Mouse (Mus musculus) erythroblast, adult 5-6 weeks (primary cell): ENCODE measurements around the gene Hs6st3. TPM values are rescaled to one million over a fixed set of nuclear protein-coding genes. Genes with fewer than 3 reads are reported as not detected.

Experiments used
- ATAC-seq: replicated peaks from 2 replicates; pipeline ENCODE4 v1.8.0; 2016; ENCODE audit warnings: moderate number of reproducible peaks, mild to moderate bottlenecking, moderate TSS enrichment, inconsistent platforms; ENCODE audit not compliant: poor library complexity, low FRiP score, severe bottlenecking
- total RNA-seq, 2 experiments: library from RNA; stranded (forward) in 1 of 2; stranded (reverse) in 1 of 2; fragments of 150-400 nt in 1 of 2; fragments of 200-764, 138-1000 nt in 1 of 2; gene quantifications; 2 replicates each; pipeline versions ENCODE4 v1.2.3 to v1.2.4; 2015 to 2017; ENCODE audit warnings: low replicate concordance in 2 of 2

Hs6st3 gene
- total RNA-seq, 2 experiments from 2014 or later: not detected

DNA sequence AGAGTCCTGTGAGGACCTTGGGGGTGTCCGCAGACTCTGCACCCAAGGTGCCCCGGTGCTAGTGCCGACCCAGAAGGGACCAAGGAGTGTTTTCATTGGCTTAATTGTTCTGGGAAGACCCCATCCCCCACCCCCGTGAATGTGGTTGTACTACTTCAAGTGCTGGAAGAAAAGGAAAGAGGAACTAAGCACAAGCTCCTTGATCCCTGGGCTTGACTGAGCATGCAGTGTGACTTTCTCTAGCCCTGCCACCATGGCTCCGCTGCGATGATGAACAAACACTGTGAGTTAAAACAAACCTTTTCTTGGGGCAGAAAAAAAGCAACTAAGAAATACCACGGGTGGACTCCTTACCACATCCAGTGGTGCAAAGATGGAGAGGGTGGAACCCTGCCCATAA lies 623.2 kb downstream of the Hs6st3 start:
- no peak for ATAC-seq

DNA sequence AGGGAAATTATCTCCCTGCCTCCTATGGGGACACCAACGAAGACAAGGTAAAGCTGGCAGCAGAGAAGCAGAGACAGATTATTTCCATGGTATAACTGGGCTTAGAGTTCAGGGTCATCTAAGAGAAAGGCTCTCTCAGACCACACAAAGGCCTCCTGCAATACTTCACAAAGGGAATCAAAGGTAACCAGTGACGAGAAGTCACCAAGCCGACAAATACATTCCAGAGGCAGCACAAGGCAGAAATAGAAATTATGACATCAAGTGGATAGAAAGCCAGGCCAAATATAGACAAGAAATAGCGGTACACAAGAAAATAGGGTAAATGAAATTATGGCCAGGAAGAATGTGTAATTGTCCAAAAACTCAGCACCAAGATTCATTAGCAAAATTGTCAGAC lies 633.9 kb downstream of the Hs6st3 start:
- ATAC-seq: no peak

DNA sequence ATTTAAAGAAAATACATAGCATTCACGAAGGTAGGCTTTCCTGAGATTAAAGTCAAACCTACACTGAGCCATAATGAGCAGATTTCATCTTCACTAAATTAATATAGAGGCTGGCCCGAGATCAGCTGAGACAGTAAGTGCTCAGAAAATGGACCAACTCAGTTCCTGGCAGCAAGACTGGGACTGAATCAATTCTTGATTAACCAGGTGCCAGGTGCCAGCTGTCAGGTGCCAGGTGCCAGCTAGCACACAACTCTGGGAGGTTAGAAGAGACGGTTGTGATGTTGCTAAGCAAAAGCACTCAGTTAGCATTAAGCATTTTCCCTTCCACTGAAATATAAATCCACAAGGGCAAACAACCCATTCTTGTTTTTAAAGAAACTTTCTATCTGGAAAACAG lies 638.1 kb downstream of the Hs6st3 start:
- no peak for ATAC-seq

DNA sequence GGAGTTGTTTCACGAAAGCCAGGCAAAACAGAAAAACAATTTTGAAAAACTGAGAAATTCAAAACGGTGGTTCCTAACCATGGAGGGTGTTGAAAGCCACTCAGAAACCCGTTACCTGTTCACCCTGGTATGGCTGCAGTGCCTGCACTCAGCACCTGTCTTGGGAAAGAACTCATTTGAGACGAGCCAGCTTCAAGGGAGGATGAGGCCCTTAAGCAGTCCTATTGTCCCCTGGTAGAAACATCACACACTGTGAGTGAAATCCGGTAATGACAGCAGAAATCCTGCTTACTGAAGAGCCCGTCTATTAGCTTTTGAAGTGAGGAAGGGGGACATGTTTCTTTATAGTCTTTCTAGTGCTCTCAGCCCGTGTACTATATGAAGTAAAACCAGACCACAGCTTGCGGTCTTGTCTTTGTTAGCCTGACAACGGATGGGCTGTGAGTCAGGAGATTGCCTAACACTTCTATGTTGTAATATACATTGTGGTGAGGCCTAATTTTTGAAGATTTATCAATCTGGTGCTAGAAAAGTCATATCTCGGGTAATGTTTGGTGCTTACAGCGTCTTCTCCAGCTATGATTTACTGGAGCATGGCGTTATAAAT lies 641.9 kb downstream of the Hs6st3 start:
- ATAC-seq: no peak

DNA sequence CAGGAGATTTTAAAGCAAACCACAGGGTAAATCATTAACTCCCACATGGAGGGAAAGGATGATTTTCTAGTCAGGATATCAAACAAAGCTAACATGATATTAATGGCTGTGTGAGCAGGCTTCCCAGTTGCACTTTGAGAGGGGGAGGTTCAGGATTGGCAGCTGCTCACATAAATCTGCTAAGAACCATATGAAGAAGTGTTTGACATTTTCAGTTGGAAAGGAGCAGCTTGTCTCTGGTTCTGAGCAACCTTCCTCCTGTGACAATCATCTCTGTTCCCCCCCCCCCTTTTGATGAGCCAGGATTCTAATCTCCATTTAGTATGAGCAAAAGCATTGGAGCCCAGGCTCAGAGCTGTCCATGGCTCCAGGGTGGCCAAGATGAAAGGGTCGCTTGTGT lies 643.0 kb downstream of the Hs6st3 start:
- ATAC-seq: no peak

DNA sequence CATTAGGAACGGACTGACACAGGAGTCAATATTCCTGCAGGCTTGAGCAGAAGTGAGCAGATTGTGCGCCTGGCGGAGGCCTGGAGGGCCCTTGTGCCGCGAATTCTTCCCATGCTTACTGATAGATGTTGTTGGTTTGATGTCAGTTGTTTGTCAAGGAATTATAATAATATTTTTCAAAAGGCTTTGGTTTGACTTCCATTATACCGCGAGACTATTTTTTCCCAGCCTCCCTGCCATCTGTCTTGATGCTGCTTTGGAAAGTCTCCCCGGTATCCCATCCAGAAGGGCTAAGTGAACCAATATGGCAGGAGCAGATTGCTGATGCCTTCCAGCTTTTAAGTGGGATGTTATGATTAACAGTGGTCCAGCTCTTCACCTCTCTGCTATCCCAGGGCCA lies 651.3 kb downstream of the Hs6st3 start:
- ATAC-seq: no peak

DNA sequence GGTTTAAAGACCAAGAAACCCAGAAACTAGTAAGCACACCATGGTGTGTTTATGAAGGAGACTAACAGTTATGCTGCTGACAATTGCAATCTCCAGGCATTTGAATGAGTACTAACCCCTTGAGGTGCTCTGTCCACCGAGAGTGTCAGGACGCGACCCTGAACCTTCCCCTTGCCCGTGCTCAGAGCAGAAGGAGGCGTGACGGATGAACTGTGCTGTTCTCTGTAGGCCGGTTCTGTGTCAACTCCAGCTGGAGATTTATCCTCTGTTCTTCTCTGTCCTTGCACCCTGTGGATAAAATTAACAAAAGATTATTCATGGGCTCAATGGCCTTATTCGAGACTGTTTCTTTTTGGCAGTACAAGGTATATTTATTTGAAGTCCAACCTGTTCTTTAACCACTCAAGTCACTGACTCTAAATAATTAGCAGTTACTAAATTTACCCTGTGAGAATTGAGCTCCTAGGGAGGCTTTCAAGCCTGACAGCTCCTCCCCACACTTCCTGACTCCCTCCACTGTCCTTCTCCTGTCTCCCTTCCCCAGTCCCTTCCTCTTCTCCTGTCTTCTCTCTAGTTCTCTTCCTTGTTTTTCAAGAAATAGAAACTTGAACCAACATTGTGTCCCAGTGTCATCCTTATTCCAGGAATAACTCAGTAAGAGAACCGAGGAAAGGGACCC lies 659.2 kb downstream of the Hs6st3 start:
- no peak for ATAC-seq

DNA sequence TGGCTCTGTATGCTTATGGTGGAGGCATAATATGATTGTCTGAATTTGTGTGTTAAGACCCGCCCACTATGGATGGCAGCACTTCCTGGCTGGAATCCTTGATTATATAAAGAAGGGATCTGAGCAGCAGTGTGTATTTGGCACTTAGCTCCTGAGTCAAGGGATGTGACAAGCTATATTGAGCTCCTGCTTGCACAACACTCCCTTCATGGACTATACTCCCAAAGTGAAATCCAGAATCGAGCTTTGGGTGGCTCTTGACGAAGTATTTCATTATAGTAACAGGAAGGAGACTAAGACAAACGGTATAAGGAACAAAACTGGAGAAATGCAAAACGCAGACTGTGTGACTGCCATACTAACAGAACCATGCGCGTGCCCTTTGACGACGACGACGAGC lies 660.4 kb downstream of the Hs6st3 start:
- no peak for ATAC-seq

DNA sequence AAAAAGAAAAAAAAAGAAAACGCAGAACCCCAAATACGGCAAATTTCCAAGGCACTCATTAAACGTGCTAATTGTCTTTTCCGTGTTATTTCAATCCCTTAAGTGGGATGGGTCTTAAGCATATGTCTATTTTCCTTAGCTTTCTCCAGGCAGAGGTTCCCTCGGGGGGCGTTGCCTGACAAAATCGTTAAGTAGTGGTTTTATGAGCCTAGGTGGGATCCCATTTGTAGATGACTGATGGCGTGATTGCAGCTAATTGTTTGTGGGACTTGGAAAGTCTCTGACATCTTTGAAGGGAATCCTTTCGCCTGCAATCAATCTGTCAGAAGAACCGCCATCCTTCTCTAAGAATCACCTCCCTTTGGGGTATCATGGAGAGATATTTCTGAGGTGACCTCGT lies 662.7 kb downstream of the Hs6st3 start:
- ATAC-seq: no peak

DNA sequence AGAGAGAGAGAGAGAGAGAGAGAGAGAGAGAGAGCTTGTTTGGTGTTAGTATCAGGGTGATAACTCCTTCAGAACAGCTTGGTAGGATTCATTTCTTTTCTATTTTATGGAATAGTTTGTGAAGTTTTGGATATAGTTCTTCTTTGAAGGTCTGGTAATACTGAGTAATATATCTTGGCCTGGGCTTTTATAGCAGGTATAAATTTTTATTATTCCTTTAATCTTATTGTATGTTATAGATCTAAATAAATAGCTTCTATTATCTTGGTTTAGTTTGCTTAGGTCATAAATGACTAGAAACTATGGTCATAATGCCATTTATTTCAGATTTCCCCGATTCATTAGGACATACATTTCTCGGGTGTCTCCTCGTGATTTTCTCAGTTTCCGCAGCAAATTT lies 675.8 kb downstream of the Hs6st3 start:
- no peak for ATAC-seq

DNA sequence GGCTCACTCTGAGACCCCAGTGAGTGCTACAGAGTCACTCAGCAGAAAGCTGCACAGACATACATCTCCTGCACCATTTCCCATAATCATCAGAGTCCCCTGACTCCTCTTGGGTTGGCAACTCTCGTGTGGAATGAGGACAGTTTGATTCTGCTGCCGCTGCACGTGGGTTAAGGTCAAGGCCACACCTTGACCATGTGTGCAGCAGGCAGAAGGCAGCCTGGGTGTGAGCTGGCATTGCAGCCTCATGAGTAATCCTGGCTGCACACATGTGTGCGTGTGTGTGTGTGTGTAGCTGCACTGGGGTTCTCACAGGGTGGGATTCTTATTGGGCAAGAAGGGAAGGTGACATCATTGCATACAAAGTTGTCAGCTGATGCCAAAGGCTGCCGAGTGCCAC lies 677.5 kb downstream of the Hs6st3 start:
- ATAC-seq: no peak

DNA sequence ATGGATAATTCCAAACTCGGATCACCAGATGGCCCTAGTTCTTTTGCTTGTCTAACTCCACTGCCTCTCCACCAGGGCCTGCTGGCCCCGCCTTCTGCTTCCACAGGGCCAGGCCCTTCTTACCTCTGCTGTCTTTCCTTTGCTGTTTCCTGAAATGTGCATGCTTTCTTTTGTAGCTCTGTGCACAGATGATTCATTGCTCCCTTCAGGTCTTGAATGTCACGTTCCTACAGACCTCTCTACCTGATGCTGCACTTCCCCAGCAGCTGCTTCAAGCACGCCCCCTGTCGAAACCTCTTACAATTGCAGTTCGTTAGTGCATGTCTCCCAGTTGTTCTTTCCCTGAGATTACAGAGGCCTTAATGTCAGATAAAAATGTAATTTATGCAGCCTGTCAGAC lies 682.4 kb downstream of the Hs6st3 start:
- ATAC-seq: no peak

DNA sequence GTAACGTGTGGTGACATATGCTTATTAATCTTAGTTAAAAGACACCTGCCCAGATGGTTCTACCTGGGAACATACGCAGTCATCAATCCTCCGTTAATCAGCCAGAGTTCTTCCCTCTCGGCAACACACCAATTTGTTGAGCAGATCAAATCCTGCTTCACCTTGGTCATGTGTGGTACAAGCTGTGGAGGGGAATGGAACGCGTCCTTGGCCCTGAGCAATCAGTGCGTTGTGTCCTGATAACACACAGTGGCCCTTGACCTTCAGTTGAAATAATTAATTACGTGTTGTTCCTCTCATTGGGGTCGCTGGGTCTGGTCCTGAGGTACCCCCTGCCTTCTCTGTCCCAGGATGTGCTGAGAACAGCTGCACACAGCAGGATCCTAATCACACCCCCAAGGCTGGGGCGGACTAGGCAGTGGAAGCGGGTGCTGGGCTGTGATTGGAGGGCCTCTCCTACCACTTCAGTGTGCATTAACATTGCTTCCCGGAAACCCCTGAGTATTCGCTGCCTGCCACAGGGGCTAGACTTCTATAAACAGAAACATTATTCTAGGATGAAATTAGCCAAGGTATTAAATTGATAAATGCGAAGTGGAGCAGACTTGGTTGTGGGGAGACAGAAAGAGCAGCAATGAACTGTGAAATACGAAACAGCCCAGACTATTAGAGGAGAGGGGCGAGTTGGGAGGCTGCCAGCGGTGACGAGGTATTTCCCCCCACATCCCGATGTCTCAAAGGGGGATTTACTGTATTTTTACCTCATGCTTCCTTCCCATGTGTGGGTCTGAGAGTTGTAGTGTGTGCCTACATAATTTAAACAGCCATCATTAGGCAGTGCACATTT lies 693.2 kb downstream of the Hs6st3 start:
- ATAC-seq: no peak

DNA sequence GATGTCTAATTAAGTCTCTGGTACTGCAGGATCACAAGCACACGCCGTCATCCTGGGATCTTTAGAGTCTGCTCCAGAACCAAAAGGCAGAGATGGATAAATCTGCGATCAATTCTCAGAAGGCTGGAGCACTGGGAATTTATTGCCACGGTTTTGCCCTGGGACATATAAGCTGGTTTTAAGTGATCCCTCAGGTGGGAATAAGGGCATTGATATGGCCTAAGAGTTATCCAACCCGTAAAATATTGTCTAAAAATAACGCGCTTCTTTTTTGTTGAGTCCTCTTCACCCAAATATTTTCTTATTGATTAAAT lies 693.8 kb downstream of the Hs6st3 start:
- ATAC-seq: no peak

DNA sequence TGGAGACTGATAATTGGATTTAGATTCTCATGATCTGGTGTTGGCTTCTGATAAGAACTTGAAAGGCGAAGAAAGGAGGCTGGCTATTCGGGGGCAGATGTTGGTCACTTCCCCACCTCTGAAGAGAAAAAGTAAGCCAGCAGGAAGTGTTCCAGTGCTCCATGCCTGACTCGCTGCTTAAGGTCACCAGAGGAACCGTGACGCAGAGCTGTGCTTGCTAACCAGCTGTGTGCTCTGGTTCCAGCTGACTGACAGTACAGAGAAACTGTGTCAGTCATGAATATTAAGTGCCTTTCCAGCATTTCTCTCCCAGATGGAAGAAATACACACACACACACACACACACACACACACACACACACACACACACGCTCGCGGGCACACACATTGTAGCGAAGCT lies 694.8 kb downstream of the Hs6st3 start:
- ATAC-seq: no peak

DNA sequence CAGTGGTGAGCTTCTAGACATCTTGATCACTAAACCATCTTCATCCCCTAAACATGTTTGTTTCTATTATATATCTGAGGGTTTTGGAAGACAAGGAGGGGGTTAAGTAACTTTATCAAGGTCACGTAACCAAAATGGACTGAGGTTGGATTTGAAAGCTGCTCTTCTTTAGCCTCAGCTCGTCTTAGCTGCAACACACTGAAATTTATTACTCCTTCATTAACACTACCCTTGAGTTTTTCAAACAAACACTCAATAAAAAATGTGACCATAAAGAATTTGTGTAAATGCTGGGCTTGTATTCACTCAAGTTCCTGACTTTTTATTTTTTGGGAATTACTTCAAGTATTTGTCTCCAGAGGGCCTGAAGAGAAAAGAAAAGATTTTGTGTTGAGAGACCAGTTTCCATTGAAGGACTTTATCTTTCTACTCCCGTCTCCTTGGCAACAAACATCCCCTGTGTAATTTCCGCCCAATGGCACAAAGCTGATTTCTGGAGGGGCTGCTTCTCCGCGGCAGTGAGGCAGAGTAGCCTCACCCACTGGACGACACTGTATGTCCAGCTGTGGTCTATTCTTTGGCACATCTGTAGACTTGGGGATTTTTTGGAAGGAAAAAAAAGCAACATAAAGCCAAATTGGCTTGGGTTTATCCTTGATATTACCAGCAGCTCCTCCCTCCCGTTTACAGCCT lies 696.0 kb downstream of the Hs6st3 start:
- no peak for ATAC-seq

DNA sequence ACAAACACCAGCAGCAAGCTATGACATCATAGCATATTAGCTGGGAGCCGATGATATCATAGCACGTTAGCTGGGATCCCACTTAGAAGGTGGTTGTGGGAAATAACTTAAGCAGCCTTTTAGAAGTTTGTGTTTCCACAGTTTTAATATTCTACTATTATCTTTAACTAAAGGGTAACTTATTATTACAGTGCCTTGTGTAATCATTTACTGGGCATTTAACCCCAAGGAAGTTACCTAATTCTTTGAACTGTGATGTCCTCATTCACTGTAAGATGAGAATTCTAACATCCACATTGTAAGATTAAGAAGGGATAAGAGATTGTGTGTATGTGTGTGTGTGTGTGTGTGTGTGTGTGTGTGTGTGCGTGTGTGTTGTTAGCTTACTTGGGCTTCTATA lies 697.9 kb downstream of the Hs6st3 start:
- no peak for ATAC-seq

DNA sequence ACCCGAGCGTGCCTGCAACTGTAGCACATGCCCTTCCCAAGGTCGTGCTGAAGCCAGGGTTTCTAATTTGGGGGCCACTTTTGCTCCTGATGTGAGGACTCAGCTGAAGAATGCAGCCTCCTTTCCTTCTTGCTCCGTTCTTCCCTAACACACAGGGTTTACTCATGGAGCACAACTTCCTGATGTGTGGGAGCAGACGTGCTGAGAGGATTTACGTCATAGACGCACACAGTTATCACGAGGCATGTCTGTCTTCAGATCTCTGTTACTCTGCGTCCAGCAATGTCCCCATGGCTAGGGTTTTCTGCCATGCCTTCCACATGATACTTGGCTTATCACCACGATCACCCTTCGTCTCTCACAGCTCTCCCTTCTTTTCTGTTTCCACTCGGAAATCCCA lies 709.4 kb downstream of the Hs6st3 start:
- no peak for ATAC-seq

DNA sequence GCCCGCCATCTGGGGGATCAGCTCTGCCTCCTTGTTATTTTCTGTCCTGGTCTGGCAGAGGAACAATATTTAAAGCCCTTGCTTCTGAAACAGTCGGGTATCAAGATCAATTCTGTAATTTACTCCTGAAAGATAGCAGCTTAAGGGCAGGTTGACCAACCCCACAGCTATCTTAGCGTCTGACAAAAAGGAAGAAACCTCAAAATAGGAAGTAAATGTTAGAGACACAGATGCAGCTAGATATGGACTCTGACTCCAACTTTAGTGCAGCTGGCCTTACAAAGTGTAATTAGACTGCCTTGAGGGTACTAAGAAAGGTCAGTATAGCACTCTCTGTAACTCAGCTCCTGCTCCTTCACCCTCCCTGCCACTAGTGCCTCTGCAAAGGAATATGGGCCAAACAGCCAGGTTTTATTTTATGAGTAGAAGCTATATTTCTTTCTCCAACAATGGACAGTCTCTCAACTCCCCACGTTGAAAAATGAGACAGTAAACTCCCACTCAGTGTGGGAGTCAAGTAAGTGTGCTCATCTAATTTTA lies 710.7 kb downstream of the Hs6st3 start:
- ATAC-seq: no peak

DNA sequence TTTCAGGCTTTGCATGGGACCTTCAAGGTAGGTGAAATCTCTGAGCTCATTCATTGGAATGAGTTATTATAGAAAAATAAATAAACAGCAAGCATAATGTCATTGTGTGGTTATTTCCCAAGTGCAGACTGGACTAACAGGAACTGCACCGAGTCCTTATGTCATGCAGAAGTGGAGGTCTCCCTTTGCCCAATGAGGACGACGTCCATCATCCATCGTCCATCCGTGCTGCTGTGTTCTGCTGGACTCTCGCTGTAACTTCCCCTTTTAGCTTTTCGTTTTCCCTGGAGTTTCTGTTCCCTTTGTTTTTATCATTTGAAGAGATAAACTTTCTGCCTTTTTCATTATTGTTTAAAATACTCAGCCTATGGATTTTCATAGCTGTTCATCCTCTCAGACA lies 711.2 kb downstream of the Hs6st3 start:
- no peak for ATAC-seq

DNA sequence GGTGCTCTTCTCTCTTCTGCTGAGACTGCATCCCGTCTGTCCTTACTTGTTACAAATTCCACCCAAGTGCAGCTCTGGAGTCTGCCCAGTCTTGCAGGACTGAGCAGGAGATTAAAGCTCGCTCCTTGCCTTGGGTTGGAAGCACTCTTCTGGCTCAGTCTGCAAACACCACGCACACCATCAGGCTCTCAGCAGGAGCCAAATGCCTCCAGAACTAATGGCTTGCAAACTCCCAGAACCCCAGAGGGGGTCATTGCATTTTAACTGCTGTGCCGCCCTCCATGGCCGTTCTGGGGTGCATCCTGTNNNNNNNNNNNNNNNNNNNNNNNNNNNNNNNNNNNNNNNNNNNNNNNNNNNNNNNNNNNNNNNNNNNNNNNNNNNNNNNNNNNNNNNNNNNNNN lies 714.0 kb downstream of the Hs6st3 start:
- no peak for ATAC-seq
